Mouse (Mus musculus): ENCODE measurements around the gene Atp2b2. TPM values are rescaled to one million over a fixed set of nuclear protein-coding genes. Genes with fewer than 3 reads are reported as not detected.

The Atp2b2 gene
- polyA plus RNA-seq, 1 experiment: not detected

GRCm38 (mm10) chr6:113868552-113868951 lies 173.9 kb downstream of the Atp2b2 start:
- TF ChIP-seq POLR2A (IDR thresholded peaks at IDR 0.05; ENCODE audit: borderline replicate concordance, low read depth, low read length) (no peak), CTCF (IDR thresholded peaks at IDR 0.05; ENCODE audit: low read depth, low read length) (no peak)
- Histone ChIP-seq H3K4me1 (ENCODE audit: control insufficient read depth, insufficient read depth, low read length) (no peaks in the 10 kb centered on the region), H3K4me3 (ENCODE audit: insufficient read depth, low read length) (no peak overlapping the region), H3K27ac (ENCODE audit: insufficient read depth, low read depth, low read length) (no peak overlapping the region)

GRCm38 (mm10) chr6:113865699-113866098 lies 176.7 kb downstream of the Atp2b2 start:
- Histone ChIP-seq H3K27ac (ENCODE audit: insufficient read depth, low read depth, low read length) (no peak overlapping the region), H3K4me1 (ENCODE audit: control insufficient read depth, insufficient read depth, low read length) (no peaks in the 10 kb centered on the region), H3K4me3 (ENCODE audit: insufficient read depth, low read length) (no peak overlapping the region)
- TF ChIP-seq POLR2A (IDR thresholded peaks at IDR 0.05; ENCODE audit: borderline replicate concordance, low read depth, low read length) (no peak), CTCF (IDR thresholded peaks at IDR 0.05; ENCODE audit: low read depth, low read length) (no peak)

- H3K4me1 ChIP-seq (ENCODE audit: control insufficient read depth, insufficient read depth, low read length): no peaks in the 10 kb centered on the region
- TF ChIP-seq CTCF (IDR thresholded peaks at IDR 0.05; ENCODE audit: low read depth, low read length) (no peak), POLR2A (IDR thresholded peaks at IDR 0.05; ENCODE audit: borderline replicate concordance, low read depth, low read length) (no peak)
- no peak overlapping the region for H3K4me3 ChIP-seq (ENCODE audit: insufficient read depth, low read length)
- H3K27ac ChIP-seq (ENCODE audit: insufficient read depth, low read depth, low read length): no peak overlapping the region
Observed at GRCm38 (mm10) chr6:113864812-113865211, 177.6 kb downstream of the Atp2b2 start.

GRCm38 (mm10) chr6:113862955-113863354 lies 179.5 kb downstream of the Atp2b2 start:
- TF ChIP-seq CTCF (IDR thresholded peaks at IDR 0.05; ENCODE audit: low read depth, low read length) (no peak), POLR2A (IDR thresholded peaks at IDR 0.05; ENCODE audit: borderline replicate concordance, low read depth, low read length) (no peak)
- H3K4me3 ChIP-seq (ENCODE audit: insufficient read depth, low read length): no peak overlapping the region
- no peak overlapping the region for H3K27ac ChIP-seq (ENCODE audit: insufficient read depth, low read depth, low read length)
- H3K4me1 ChIP-seq (ENCODE audit: control insufficient read depth, insufficient read depth, low read length): no peaks in the 10 kb centered on the region

- Histone ChIP-seq H3K4me3 (ENCODE audit: insufficient read depth, low read length) (no peak overlapping the region), H3K4me1 (ENCODE audit: control insufficient read depth, insufficient read depth, low read length) (no peaks in the 10 kb centered on the region), H3K27ac (ENCODE audit: insufficient read depth, low read depth, low read length) (no peak overlapping the region)
- TF ChIP-seq CTCF (IDR thresholded peaks at IDR 0.05; ENCODE audit: low read depth, low read length): no peak
- no peak for TF ChIP-seq POLR2A (IDR thresholded peaks at IDR 0.05; ENCODE audit: borderline replicate concordance, low read depth, low read length)
Observed at GRCm38 (mm10) chr6:113861938-113862337, 180.5 kb downstream of the Atp2b2 start.

- Histone ChIP-seq H3K4me3 (ENCODE audit: insufficient read depth, low read length) (no peak overlapping the region), H3K27ac (ENCODE audit: insufficient read depth, low read depth, low read length) (no peak overlapping the region), H3K4me1 (ENCODE audit: control insufficient read depth, insufficient read depth, low read length) (no peaks in the 10 kb centered on the region)
- no peak for TF ChIP-seq CTCF (IDR thresholded peaks at IDR 0.05; ENCODE audit: low read depth, low read length)
- TF ChIP-seq POLR2A (IDR thresholded peaks at IDR 0.05; ENCODE audit: borderline replicate concordance, low read depth, low read length): no peak
Observed at GRCm38 (mm10) chr6:113861375-113861770, 181.0 kb downstream of the Atp2b2 start.

GRCm38 (mm10) chr6:113860735-113861374 lies 181.6 kb downstream of the Atp2b2 start:
- Histone ChIP-seq H3K4me1 (ENCODE audit: control insufficient read depth, insufficient read depth, low read length) (no peaks in the 10 kb centered on the region), H3K4me3 (ENCODE audit: insufficient read depth, low read length) (no peak overlapping the region), H3K27ac (ENCODE audit: insufficient read depth, low read depth, low read length) (no peak overlapping the region)
- TF ChIP-seq CTCF (IDR thresholded peaks at IDR 0.05; ENCODE audit: low read depth, low read length) (no peak), POLR2A (IDR thresholded peaks at IDR 0.05; ENCODE audit: borderline replicate concordance, low read depth, low read length) (no peak)

- no peaks in the 10 kb centered on the region for H3K4me1 ChIP-seq (ENCODE audit: control insufficient read depth, insufficient read depth, low read length)
- no peak overlapping the region for H3K27ac ChIP-seq (ENCODE audit: insufficient read depth, low read depth, low read length)
- H3K4me3 ChIP-seq (ENCODE audit: insufficient read depth, low read length): no peak overlapping the region
- TF ChIP-seq POLR2A (IDR thresholded peaks at IDR 0.05; ENCODE audit: borderline replicate concordance, low read depth, low read length) (no peak), CTCF (IDR thresholded peaks at IDR 0.05; ENCODE audit: low read depth, low read length) (no peak)
Observed at GRCm38 (mm10) chr6:113860023-113860734, 182.2 kb downstream of the Atp2b2 start.

- Histone ChIP-seq H3K27ac (ENCODE audit: insufficient read depth, low read depth, low read length) (no peak overlapping the region), H3K4me1 (ENCODE audit: control insufficient read depth, insufficient read depth, low read length) (no peaks in the 10 kb centered on the region), H3K4me3 (ENCODE audit: insufficient read depth, low read length) (no peak overlapping the region)
- TF ChIP-seq POLR2A (IDR thresholded peaks at IDR 0.05; ENCODE audit: borderline replicate concordance, low read depth, low read length) (no peak), CTCF (IDR thresholded peaks at IDR 0.05; ENCODE audit: low read depth, low read length) (no peak)
Observed at GRCm38 (mm10) chr6:113858317-113858716, 184.1 kb downstream of the Atp2b2 start.

- Histone ChIP-seq H3K4me1 (ENCODE audit: control insufficient read depth, insufficient read depth, low read length) (no peaks in the 10 kb centered on the region), H3K27ac (ENCODE audit: insufficient read depth, low read depth, low read length) (no peak overlapping the region), H3K4me3 (ENCODE audit: insufficient read depth, low read length) (no peak overlapping the region)
- TF ChIP-seq CTCF (IDR thresholded peaks at IDR 0.05; ENCODE audit: low read depth, low read length): no peak
- TF ChIP-seq POLR2A (IDR thresholded peaks at IDR 0.05; ENCODE audit: borderline replicate concordance, low read depth, low read length): no peak
Observed at GRCm38 (mm10) chr6:113857310-113857873, 185.0 kb downstream of the Atp2b2 start.

All from bone marrow macrophage, adult 2 months (primary cell).